Mouse (Mus musculus): Measurements from ENCODE around the gene Tcaim. TPM values are rescaled to one million over a fixed set of nuclear protein-coding genes. Genes with fewer than 3 reads are reported as not detected.

Gene Tcaim
- 8.5 TPM for polyA plus RNA-seq (2014; fragmentation: Illumina TruSeq; extraction: RNeasy Lipid Tissue Mini Kit (QIAGEN cat#74804); ENCODE audit: low read depth, low replicate concordance)

DNA sequence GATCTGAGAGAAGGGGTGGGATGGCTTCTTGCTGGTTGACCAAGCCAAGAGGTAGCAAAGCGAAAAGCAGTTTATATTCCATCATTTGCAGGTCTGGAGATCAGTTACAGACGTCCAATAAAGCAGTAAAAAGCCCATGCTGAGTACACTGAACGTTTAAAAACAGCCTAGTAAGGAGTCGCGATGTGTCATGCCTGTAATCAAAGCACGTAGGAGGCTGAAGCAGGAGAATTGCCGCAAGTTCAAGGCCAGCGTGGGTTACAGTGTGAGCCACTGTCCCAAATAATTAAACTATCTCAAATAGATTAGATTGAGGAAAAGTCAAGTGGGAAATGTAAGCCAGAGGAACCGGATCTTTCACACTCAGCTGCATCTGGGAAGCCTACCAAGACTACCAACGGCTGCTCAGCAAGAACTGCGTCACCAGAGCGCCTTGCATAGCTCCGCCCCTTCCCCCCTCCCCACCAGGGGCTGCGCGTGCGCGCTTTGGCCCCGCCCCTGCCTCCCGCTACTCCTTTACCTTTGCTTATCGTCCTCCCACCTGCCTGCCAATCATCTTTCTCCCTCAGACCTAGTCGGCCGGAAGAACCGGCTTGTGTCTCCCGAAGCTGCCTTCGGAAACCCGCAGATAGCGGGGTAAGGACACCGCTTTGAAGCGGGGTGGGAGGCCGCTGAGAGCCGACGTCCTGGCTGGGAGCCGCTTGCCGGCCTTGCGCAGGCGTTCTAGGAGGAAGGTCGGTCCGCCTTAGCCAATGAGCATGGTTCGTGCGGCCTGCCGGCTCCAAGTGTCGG lies at the start of gene Tcaim:
Gene Tcaim, plus strand, starts transcription at position 487 of the 792 bp plus-strand sequence.

DNA sequence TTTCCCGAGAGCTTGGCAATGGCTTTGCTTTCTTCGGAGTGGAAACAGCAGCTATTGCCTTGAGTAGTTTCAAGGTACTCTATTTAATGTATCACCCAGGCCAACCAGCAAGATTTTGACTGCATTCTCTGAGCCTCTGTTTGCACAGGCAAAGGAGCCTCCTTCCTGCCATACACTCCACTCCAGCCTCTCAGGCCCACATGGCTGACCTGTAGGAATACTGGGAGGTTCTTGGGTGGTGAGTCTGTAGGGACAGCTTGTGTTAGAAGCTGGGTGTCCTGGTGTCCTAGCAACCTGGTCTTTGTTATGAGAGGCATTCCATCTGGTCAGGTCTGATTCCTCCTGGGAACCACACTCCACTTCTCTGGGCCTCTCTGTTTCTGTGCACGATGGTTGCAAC lies 38.4 kb downstream of the Tcaim start, which contains the start of gene Gm35549:
Gene Gm35549, minus strand, starts transcription at position 276 of the 400 bp plus-strand sequence.

DNA sequence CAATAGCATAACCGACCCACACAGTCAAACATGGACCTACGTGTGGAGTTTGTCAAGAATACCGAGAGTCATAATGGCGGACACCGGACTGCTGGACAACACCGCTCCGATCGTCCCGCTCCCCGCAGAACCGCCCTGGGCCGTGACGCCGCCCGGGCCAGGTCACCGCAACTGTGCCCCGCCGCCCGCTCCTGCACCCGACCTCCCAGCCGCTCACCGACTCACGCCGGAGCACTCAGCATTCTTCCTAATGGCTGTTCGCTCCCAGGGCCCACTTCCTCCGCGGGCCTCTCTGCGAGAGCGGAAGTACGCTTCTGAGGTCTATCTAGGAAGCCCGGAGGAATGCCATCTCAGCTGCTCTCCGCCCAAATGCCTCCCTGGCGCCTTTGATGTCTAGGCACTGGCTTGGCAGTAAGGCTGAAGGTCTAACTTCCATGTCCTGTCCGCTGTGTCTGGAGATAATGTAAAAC lies 60.4 kb downstream of the Tcaim start, which contains the start of gene Zfp445:
Gene Zfp445, minus strand, starts transcription at position 310 of the 470 bp plus-strand sequence.

DNA sequence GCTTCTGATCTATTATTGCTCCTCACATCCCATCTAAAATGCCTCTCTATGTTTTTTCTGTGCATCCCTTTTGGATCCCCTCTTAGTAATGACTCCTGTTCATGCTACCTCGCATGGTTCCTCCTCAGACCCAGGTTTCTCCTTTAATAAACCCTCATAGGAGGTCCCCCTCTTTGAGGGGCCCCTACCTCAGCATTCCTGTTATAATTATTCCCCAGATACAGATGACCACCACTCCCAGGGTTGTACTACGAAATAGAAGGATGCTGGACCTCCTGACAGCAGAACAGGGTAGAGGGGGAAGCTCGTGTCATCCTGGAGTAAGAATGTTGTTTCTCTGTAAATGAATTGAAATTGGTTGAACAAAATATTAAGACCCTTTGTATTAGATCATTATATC lies 80.0 kb downstream of the Tcaim start, which contains the start of gene Zkscan7:
Gene Zkscan7, plus strand, starts transcription at position 301 of the 400 bp plus-strand sequence.

Other genes with a start within 250 kb of the Tcaim start
- gene Topaz1, start 58.2 kb upstream of the Tcaim start, polyA plus RNA-seq (2014; fragmentation: Illumina TruSeq; extraction: RNeasy Lipid Tissue Mini Kit (QIAGEN cat#74804); ENCODE audit: low read depth, low replicate concordance), result 0.98 TPM
- gene Gm35549, start 38.5 kb downstream of the Tcaim start, polyA plus RNA-seq (2014; fragmentation: Illumina TruSeq; extraction: RNeasy Lipid Tissue Mini Kit (QIAGEN cat#74804); ENCODE audit: low read depth, low replicate concordance), result not detected
- gene Zfp445, start 60.5 kb downstream of the Tcaim start, polyA plus RNA-seq (2014; fragmentation: Illumina TruSeq; extraction: RNeasy Lipid Tissue Mini Kit (QIAGEN cat#74804); ENCODE audit: low read depth, low replicate concordance), result 54.5 TPM
- 21.1 TPM for gene Zkscan7, start 80.1 kb downstream of the Tcaim start, polyA plus RNA-seq (2014; fragmentation: Illumina TruSeq; extraction: RNeasy Lipid Tissue Mini Kit (QIAGEN cat#74804); ENCODE audit: low read depth, low replicate concordance)
- 6.3 TPM for gene Zfp105, start 117.5 kb downstream of the Tcaim start, polyA plus RNA-seq (2014; fragmentation: Illumina TruSeq; extraction: RNeasy Lipid Tissue Mini Kit (QIAGEN cat#74804); ENCODE audit: low read depth, low replicate concordance)
- gene 1110059G10Rik, start 145.5 kb downstream of the Tcaim start, polyA plus RNA-seq (2014; fragmentation: Illumina TruSeq; extraction: RNeasy Lipid Tissue Mini Kit (QIAGEN cat#74804); ENCODE audit: low read depth, low replicate concordance), result 19.2 TPM
- 2.4 TPM for gene Kif15, start 145.5 kb downstream of the Tcaim start, polyA plus RNA-seq (2014; fragmentation: Illumina TruSeq; extraction: RNeasy Lipid Tissue Mini Kit (QIAGEN cat#74804); ENCODE audit: low read depth, low replicate concordance)
- 19.9 TPM for gene Tmem42, start 215.8 kb downstream of the Tcaim start, polyA plus RNA-seq (2014; fragmentation: Illumina TruSeq; extraction: RNeasy Lipid Tissue Mini Kit (QIAGEN cat#74804); ENCODE audit: low read depth, low replicate concordance)
- gene Tgm4, start 229.2 kb downstream of the Tcaim start, polyA plus RNA-seq (2014; fragmentation: Illumina TruSeq; extraction: RNeasy Lipid Tissue Mini Kit (QIAGEN cat#74804); ENCODE audit: low read depth, low replicate concordance), result 0.84 TPM